Mouse (Mus musculus): ENCODE measurements around the gene Smim1. TPM values are rescaled to one million over a fixed set of nuclear protein-coding genes. Genes with fewer than 3 reads are reported as not detected.

Gene Smim1
- polyA plus RNA-seq, 1 experiment = 24.3 TPM

- H3K36me3 ChIP-seq (ENCODE audit: control insufficient read depth, insufficient read depth, low read length) = peaks cover 27% of the 10 kb centered on the region
- no peak for DNase-seq
- WGBS = 82% methylated on average over 4 of the region's 4 CpGs
- no peak for TF ChIP-seq POLR2A (IDR thresholded peaks at IDR 0.05; ENCODE audit: control insufficient read depth, extremely low read depth, insufficient read depth, low read length, poor library complexity)
- no peak for TF ChIP-seq CTCF (IDR thresholded peaks at IDR 0.05; ENCODE audit: borderline replicate concordance, control insufficient read depth, extremely low read depth, insufficient read depth, low read length, poor library complexity)
- H3K27me3 ChIP-seq (ENCODE audit: control insufficient read depth, insufficient read depth, low read length) = no peaks in the 10 kb centered on the region
- H3K4me3 ChIP-seq (ENCODE audit: control insufficient read depth, insufficient read depth, low read length) = no peak overlapping the region
- no peak overlapping the region for H3K27ac ChIP-seq (ENCODE audit: control insufficient read depth, insufficient read depth, low read length)
- H3K4me1 ChIP-seq (replicated peaks; ENCODE audit: control insufficient read depth, insufficient read depth, low read length) = 0 out of 2 replicates have a peak, but pooled peaks cover 5% of the 10 kb centered on the region
These were observed 3.2 kb downstream of the Smim1 start for GRCm38 (mm10) chr4:154022844-154023243.

- Histone ChIP-seq H3K36me3 (ENCODE audit: control insufficient read depth, insufficient read depth, low read length) (peaks cover 31% of the 10 kb centered on the region), H3K27me3 (ENCODE audit: control insufficient read depth, insufficient read depth, low read length) (no peaks in the 10 kb centered on the region), H3K4me3 (ENCODE audit: control insufficient read depth, insufficient read depth, low read length) (no peak overlapping the region), H3K4me1 (replicated peaks; ENCODE audit: control insufficient read depth, insufficient read depth, low read length) (0 out of 2 replicates have a peak, but pooled peaks cover 5% of the 10 kb centered on the region), H3K27ac (ENCODE audit: control insufficient read depth, insufficient read depth, low read length) (no peak overlapping the region)
- 87% methylated on average over 4 of the region's 4 CpGs for WGBS
- no peak for DNase-seq
- TF ChIP-seq POLR2A (IDR thresholded peaks at IDR 0.05; ENCODE audit: control insufficient read depth, extremely low read depth, insufficient read depth, low read length, poor library complexity) (no peak), CTCF (IDR thresholded peaks at IDR 0.05; ENCODE audit: borderline replicate concordance, control insufficient read depth, extremely low read depth, insufficient read depth, low read length, poor library complexity) (no peak)
These were observed 3.6 kb downstream of the Smim1 start for GRCm38 (mm10) chr4:154022407-154022806.

- Histone ChIP-seq H3K36me3 (ENCODE audit: control insufficient read depth, insufficient read depth, low read length) (peaks cover 37% of the 10 kb centered on the region), H3K4me1 (replicated peaks; ENCODE audit: control insufficient read depth, insufficient read depth, low read length) (0 out of 2 replicates have a peak, but pooled peaks cover 5% of the 10 kb centered on the region), H3K4me3 (ENCODE audit: control insufficient read depth, insufficient read depth, low read length) (no peak overlapping the region), H3K27me3 (ENCODE audit: control insufficient read depth, insufficient read depth, low read length) (no peaks in the 10 kb centered on the region), H3K27ac (ENCODE audit: control insufficient read depth, insufficient read depth, low read length) (no peak overlapping the region)
- TF ChIP-seq CTCF (IDR thresholded peaks at IDR 0.05; ENCODE audit: borderline replicate concordance, control insufficient read depth, extremely low read depth, insufficient read depth, low read length, poor library complexity) (no peak), POLR2A (IDR thresholded peaks at IDR 0.05; ENCODE audit: control insufficient read depth, extremely low read depth, insufficient read depth, low read length, poor library complexity) (no peak)
- DNase-seq = no peak
- 97% methylated on average over 9 of the region's 9 CpGs for WGBS
These were observed 4.6 kb downstream of the Smim1 start for GRCm38 (mm10) chr4:154021432-154021831.

DNA sequence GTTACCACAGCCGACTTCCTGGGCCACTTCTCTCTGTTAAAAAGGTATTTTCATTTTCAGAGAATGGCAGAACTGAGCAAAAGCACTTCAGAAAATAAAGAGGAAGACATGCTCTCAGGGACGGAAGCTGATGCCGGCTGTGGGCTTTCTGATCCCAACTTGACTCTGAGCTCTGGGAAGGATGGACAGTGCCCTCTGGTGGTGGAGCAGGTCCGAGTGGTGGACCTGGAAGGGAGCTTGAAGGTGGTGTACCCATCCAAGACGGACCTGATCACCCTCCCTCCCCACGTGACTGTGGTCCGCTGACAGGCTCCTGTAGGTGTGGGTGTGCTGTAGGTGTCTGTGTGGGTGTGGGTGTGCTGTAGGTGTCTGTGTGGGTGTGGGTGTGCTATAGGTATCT is 6.5 kb downstream of the Smim1 start:
- H3K36me3 ChIP-seq (ENCODE audit: control insufficient read depth, insufficient read depth, low read length) = peaks cover 41% of the 10 kb centered on the region
- peak; percentile 68; the same call in 1 of the 2 replicates for TF ChIP-seq CTCF (IDR thresholded peaks at IDR 0.05; ENCODE audit: borderline replicate concordance, control insufficient read depth, extremely low read depth, insufficient read depth, low read length, poor library complexity)
- TF ChIP-seq POLR2A (IDR thresholded peaks at IDR 0.05; ENCODE audit: control insufficient read depth, extremely low read depth, insufficient read depth, low read length, poor library complexity) = no peak
- peak; percentile 59 for DNase-seq
- H3K4me3 ChIP-seq (ENCODE audit: control insufficient read depth, insufficient read depth, low read length) = no peak overlapping the region
- no peaks in the 10 kb centered on the region for H3K4me1 ChIP-seq (replicated peaks; ENCODE audit: control insufficient read depth, insufficient read depth, low read length)
- H3K27me3 ChIP-seq (ENCODE audit: control insufficient read depth, insufficient read depth, low read length) = no peaks in the 10 kb centered on the region
- H3K27ac ChIP-seq (ENCODE audit: control insufficient read depth, insufficient read depth, low read length) = no peak overlapping the region
- WGBS = 55% methylated on average over 7 of the region's 7 CpGs

DNA sequence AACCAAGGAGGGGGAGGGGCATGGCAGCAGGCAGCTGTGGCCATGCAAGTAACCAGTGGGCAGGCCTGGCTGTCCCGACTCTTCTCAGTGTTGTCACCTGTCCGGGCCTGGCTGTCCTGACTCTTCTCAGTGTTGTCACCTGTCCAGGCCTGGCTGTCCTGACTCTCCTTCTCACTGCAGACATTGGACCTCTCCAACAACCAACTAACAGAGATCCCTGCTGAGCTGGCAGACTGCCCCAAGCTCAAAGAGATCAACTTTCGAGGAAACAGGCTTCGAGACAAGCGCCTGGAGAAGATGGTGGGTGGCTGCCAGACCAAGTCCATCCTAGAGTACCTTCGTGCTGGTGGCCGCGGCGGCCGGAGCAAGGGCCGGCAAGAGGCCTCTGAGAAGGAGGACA is 10.6 kb downstream of the Smim1 start:
- no peak for DNase-seq

DNA sequence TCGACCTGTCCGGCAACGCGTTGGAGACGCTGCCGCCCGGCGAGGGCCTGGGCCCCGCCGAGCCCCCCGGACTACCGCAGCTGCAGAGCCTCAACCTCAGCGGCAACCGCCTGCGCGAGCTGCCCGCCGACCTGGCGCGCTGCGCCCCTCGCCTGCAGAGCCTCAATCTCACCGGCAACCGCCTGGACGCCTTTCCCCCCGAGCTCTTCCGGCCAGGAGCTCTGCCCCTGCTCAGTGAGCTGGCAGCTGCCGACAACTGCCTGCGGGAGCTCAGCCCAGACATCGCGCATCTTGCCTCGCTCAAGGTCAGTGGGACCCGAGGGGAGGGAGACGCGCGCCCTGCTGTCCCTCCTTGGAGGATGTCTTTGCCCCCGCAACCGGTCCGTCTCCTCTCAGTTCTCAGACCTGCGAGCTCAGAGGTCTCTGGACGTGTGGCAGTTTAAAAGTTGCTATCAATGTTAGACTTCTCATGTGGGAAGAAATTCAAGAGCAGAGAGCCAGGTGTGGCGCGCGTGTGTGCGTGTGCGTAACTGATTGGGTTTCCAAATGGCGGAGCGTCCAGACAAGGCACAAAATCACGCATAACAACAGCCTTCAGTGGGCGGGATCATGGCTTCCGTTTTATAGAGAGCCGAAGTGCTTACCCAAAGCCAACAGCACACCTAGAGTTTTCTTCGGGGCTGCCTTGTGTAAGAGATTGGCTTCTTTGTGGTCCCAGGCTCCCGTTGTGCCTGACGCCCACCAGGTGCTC is 13.7 kb downstream of the Smim1 start:
- WGBS = under 1% methylated on average over 55 of the region's 55 CpGs
- H3K27me3 ChIP-seq (ENCODE audit: control insufficient read depth, insufficient read depth, low read length) = no peaks in the 10 kb centered on the region
- no peak for DNase-seq
- TF ChIP-seq POLR2A (IDR thresholded peaks at IDR 0.05; ENCODE audit: control insufficient read depth, extremely low read depth, insufficient read depth, low read length, poor library complexity) = no peak
- no peak for TF ChIP-seq CTCF (IDR thresholded peaks at IDR 0.05; ENCODE audit: borderline replicate concordance, control insufficient read depth, extremely low read depth, insufficient read depth, low read length, poor library complexity)
- peaks cover 9% of the 10 kb centered on the region for H3K36me3 ChIP-seq (ENCODE audit: control insufficient read depth, insufficient read depth, low read length)
- peak overlapping the region; percentile 96 for H3K4me3 ChIP-seq (ENCODE audit: control insufficient read depth, insufficient read depth, low read length)
- no peak overlapping the region for H3K27ac ChIP-seq (ENCODE audit: control insufficient read depth, insufficient read depth, low read length)
- H3K4me1 ChIP-seq (replicated peaks; ENCODE audit: control insufficient read depth, insufficient read depth, low read length) = peaks cover 23% of the 10 kb centered on the region

More for the DNA sequence above, 10.6 kb downstream of the Smim1 start:
- TF ChIP-seq POLR2A (IDR thresholded peaks at IDR 0.05; ENCODE audit: control insufficient read depth, extremely low read depth, insufficient read depth, low read length, poor library complexity) (no peak), CTCF (IDR thresholded peaks at IDR 0.05; ENCODE audit: borderline replicate concordance, control insufficient read depth, extremely low read depth, insufficient read depth, low read length, poor library complexity) (no peak)
- Histone ChIP-seq H3K27me3 (ENCODE audit: control insufficient read depth, insufficient read depth, low read length) (no peaks in the 10 kb centered on the region), H3K4me3 (ENCODE audit: control insufficient read depth, insufficient read depth, low read length) (no peak overlapping the region), H3K27ac (ENCODE audit: control insufficient read depth, insufficient read depth, low read length) (no peak overlapping the region), H3K36me3 (ENCODE audit: control insufficient read depth, insufficient read depth, low read length) (peaks cover 36% of the 10 kb centered on the region), H3K4me1 (replicated peaks; ENCODE audit: control insufficient read depth, insufficient read depth, low read length) (peaks cover 23% of the 10 kb centered on the region)
- 97% methylated on average over 11 of the region's 11 CpGs for WGBS
